Mouse (Mus musculus) ES-Bruce4 (cell line): Measurements from ENCODE around the gene Polg. TPM values are rescaled to one million over a fixed set of nuclear protein-coding genes. Genes with fewer than 3 reads are reported as not detected.
A peak's percentile ranks its signal among the peaks of the same experiment; 100 is the strongest.

Experiments
- H3K27ac ChIP-seq: 2 replicates; pipeline ENCODE4 v1.5.1; 2012; ENCODE audit warnings: low read length, inconsistent platforms; ENCODE audit not compliant: insufficient read depth
- H3K27me3 ChIP-seq: 2 replicates; pipeline ENCODE4 v1.6.1; 2012; ENCODE audit warnings: mild to moderate bottlenecking, low read length, inconsistent platforms; ENCODE audit not compliant: control insufficient read depth, poor library complexity, insufficient read depth, severe bottlenecking
- H3K36me3 ChIP-seq: 2 replicates; pipeline ENCODE4 v1.6.1; 2012; ENCODE audit warnings: inconsistent platforms, mild to moderate bottlenecking, low read length, moderate library complexity; ENCODE audit not compliant: control insufficient read depth, poor library complexity, insufficient read depth, severe bottlenecking
- H3K4me1 ChIP-seq: one replicate; pipeline ENCODE4 v1.8.1; 2011; ENCODE audit warnings: low read length; ENCODE audit not compliant: control insufficient read depth, insufficient read depth
- H3K4me3 ChIP-seq: 2 replicates; pipeline ENCODE4 v1.5.1; 2011; ENCODE audit warnings: low read depth, mild to moderate bottlenecking, low read length
- H3K9ac ChIP-seq: 2 replicates; pipeline ENCODE4 v1.6.1; 2012; ENCODE audit warnings: low read depth, mild to moderate bottlenecking, inconsistent platforms; ENCODE audit not compliant: poor library complexity, severe bottlenecking
- H3K9me3 ChIP-seq: replicated peaks from 2 replicates; pipeline ENCODE4 v1.6.1; 2012; ENCODE audit warnings: mild to moderate bottlenecking, low read length, inconsistent platforms; ENCODE audit not compliant: control insufficient read depth, poor library complexity, insufficient read depth, severe bottlenecking
- CTCF ChIP-seq: IDR thresholded peaks from one replicate; pipeline ENCODE4 v1.8.1; 2011; ENCODE audit warnings: low read depth, low read length
- EP300 ChIP-seq: IDR thresholded peaks from 2 replicates; pipeline ENCODE4 v1.6.1; 2011; ENCODE audit warnings: low read depth, low read length; ENCODE audit not compliant: insufficient read depth
- POLR2A ChIP-seq: IDR thresholded peaks from one replicate; pipeline ENCODE4 v1.8.1; 2011; ENCODE audit warnings: low read length; ENCODE audit not compliant: insufficient read depth
- polyA plus RNA-seq: library from polyadenylated mRNA; stranded (reverse); fragments of >200 nt; gene quantifications from 2 replicates; pipeline ENCODE4 v1.2.4, GENCODE M21; 2011; ENCODE audit warnings: low read depth; ENCODE audit not compliant: missing spikeins, insufficient read depth, insufficient read length

Gene Polg
- polyA plus RNA-seq, 1 experiment, result 78.3 TPM

DNA sequence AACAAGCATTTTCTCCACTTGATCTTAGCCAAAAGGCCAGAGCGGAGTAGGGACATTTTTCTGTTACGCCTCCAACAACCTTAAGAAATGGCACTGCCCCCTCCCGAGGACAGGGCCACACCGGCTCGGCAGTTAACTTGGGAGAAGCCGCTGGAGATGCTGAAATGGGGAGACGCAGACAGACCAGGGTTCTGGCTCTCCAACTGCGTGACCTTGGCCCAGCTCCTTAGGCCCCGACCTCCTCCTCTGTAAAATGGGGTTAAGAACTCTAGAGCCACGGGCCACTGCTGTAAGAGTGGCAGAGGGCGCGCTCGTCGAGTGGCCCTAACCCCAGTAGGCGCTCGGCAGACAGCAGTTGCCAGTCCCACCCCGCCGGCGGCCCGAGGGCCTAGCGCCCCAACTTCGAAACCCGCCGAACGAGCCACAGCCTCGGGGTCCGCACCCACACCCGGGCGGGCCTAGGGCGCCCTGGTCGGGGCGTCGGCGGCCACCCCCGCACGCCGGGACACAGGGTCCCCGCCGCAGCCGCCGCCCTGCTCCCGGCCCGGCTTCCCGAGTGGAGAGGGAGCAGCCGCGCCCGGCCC lies 609 bp downstream of the Polg start:
- Histone ChIP-seq H3K9ac (peak overlapping the region; percentile 91), H3K4me3 (peak overlapping the region; percentile 91), H3K27me3 (no peaks in the 10 kb centered on the region), H3K4me1 (peaks cover 2% of the 10 kb centered on the region), H3K9me3 (no peaks in the 10 kb centered on the region), H3K27ac (no peak overlapping the region), H3K36me3 (peaks cover 8% of the 10 kb centered on the region)
- TF ChIP-seq POLR2A, result no peak
- TF ChIP-seq CTCF, result no peak

DNA sequence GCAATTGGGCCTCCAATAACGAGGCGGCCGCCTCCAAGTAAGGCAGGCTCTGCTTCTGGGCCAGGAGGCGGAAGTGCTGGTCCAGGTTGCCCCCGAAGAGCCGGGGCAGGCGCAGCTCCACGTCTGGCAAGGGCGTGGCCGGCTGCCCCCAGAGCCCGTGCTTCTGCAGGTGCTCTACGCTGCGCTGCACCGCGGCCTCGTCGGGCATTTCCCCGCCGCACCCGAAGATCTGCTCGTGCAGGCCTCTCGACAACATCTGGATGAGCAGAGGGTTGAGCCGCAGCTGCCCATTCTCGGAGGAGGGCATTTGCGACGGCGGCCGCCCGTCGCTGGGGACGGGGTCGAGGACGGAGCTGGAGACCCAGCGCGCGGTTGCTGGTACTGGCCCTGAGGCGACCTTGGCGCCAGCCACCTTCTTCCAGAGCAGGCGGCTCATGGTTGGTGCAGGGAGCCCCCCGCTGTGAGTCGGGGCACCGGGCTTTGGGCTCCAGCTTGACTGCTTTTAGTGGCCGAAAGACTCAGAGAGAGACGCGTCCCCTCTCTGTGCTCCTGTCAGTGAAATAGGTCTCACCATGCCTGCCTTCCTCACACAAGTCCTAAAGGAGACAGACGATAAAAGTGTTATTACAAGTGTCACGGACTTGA lies 1.3 kb downstream of the Polg start:
- Histone ChIP-seq H3K27ac (no peak overlapping the region), H3K9ac (peak overlapping the region; percentile 91), H3K4me3 (peak overlapping the region; percentile 91), H3K4me1 (peaks cover 2% of the 10 kb centered on the region), H3K27me3 (no peaks in the 10 kb centered on the region), H3K9me3 (no peaks in the 10 kb centered on the region), H3K36me3 (peaks cover 8% of the 10 kb centered on the region)
- TF ChIP-seq POLR2A (no peak), CTCF (no peak), EP300 (no peak)

DNA sequence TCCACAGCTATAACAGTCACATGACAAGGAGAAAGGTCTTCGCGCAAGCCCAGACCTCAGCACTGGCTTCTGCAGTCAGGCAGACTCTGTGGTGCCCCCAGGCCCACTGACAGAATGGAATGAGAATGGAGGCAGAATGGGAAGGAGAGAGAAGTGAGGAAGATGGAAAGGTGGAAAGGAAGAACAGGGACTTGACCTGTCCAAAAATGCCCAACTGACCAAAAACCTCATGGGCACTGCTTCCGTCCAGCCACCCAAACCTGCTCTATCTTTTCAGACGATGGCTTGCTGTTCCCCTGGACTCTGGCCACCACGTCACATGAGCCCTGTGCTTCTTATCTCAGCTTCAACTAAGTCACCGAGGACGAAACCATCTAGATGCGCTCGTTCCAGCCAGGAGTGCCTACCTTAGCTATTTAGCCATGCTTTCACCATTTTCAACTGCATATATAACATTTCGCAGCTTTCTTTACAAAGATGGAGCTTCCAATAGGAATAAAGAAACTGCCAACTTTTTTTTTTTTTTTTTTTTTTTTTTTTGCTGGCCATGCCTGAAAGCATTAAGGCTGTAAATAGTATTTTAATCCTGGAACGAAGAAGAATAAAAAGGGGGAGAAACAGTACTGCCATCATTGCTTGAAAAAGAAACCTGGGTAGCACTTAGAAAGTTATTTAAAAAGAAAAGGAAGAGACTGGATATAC lies 2.6 kb downstream of the Polg start:
- H3K4me1 ChIP-seq, result peaks cover 2% of the 10 kb centered on the region
- H3K4me3 ChIP-seq, result no peak overlapping the region
- H3K27ac ChIP-seq, result no peak overlapping the region
- TF ChIP-seq POLR2A (no peak), CTCF (no peak), EP300 (no peak)
- no peaks in the 10 kb centered on the region for H3K9me3 ChIP-seq
- H3K9ac ChIP-seq, result no peak overlapping the region
- peaks cover 14% of the 10 kb centered on the region for H3K36me3 ChIP-seq
- no peaks in the 10 kb centered on the region for H3K27me3 ChIP-seq

DNA sequence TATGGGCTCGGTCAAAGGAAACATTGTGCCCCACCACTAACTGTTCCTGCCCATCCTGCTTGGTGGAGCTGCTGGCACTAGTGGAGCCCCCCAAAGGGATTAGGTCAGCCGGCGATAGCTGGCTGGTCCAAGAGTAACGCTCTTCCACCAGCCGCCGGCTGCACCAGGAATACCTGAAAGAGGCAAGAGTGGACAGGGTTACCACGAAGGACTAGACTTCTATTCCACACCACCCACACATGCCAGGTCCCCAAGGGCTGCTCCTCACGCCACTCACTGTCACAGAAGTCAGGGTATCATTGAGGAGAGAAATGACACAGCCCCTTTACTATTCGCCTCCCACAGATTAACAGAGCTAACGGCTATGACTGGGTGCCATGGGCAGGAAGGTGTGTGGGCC lies 4.4 kb downstream of the Polg start:
- Histone ChIP-seq H3K36me3 (peaks cover 25% of the 10 kb centered on the region), H3K27ac (no peak overlapping the region), H3K27me3 (no peaks in the 10 kb centered on the region), H3K9ac (no peak overlapping the region), H3K4me3 (no peak overlapping the region), H3K4me1 (peaks cover 2% of the 10 kb centered on the region), H3K9me3 (no peaks in the 10 kb centered on the region)
- TF ChIP-seq CTCF, result no peak
- TF ChIP-seq EP300, result no peak
- TF ChIP-seq POLR2A, result no peak

DNA sequence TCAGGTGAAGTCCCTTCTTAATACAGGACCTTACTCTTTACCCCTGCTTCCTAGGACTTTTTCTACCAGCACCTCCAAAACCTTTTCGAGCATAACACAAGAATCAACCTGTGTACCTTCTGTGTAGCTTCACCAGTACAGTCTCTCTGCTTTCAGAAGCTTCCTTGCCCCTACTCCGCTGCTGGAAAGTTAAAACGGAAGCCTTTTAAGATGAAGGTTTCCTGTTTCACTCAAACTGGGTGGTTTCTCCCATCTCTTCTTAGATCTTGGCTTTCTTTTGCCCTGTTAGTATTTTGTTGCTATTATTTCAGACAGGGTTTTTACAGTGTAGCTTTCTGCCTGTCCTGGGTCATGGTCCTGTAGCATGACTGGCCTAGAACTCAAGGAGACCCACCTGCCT lies 18.7 kb downstream of the Polg start:
- Histone ChIP-seq H3K27ac (no peak overlapping the region), H3K4me1 (no peaks in the 10 kb centered on the region), H3K4me3 (no peak overlapping the region), H3K36me3 (peaks cover 76% of the 10 kb centered on the region), H3K9ac (no peak overlapping the region), H3K9me3 (no peaks in the 10 kb centered on the region), H3K27me3 (no peaks in the 10 kb centered on the region)
- TF ChIP-seq EP300, result no peak
- no peak for TF ChIP-seq POLR2A
- no peak for TF ChIP-seq CTCF

DNA sequence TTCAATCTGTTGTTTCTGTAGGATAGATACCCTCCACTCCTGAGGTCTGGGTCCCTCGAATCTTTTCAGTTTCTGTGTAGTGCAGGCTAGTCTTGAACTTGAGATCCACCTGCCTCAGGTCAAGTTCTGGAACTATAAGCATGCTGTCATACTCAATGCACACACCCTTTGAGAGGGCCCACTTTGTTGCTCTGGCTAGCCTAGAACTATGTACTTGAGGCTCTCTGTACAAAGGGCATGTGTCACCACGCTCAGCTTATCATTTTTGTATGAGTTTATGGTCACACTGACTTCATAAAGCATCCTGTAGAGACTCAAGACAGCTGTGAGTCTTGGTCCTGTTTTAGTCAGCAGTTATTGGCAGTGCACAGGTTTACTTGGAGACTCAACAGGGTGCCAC lies 19.1 kb downstream of the Polg start:
- TF ChIP-seq CTCF (no peak), EP300 (no peak), POLR2A (no peak)
- no peak overlapping the region for H3K27ac ChIP-seq

More for the DNA sequence above, 19.1 kb downstream of the Polg start:
- Histone ChIP-seq H3K4me1 (no peaks in the 10 kb centered on the region), H3K27me3 (no peaks in the 10 kb centered on the region), H3K9me3 (no peaks in the 10 kb centered on the region), H3K4me3 (no peak overlapping the region), H3K36me3 (peaks cover 73% of the 10 kb centered on the region), H3K9ac (no peak overlapping the region)
